Mouse (Mus musculus) hindbrain, embryonic 15.5 days (tissue): Measurements from ENCODE around the gene Cs. TPM values are rescaled to one million over a fixed set of nuclear protein-coding genes. Genes with fewer than 3 reads are reported as not detected.

Experiments
- ATAC-seq: fragments of 200-750 bp; cut with Nextera tagmentation; 2 replicates; pipeline ENCODE4 v1.8.0; 2017; ENCODE audit warnings: low read depth, moderate number of reproducible peaks, moderate TSS enrichment; ENCODE audit not compliant: low FRiP score
- H3K27ac ChIP-seq: fragments of 300-500 bp; sonication (generic); replicated peaks from 2 replicates; pipeline ENCODE4 v1.5.1; 2015; ENCODE audit warnings: mild to moderate bottlenecking, inconsistent platforms
- H3K27me3 ChIP-seq: fragments of 300-500 bp; sonication (generic); 2 replicates; pipeline ENCODE4 v1.6.1; 2015; ENCODE audit warnings: control low read depth, inconsistent platforms
- H3K36me3 ChIP-seq: fragments of 300-500 bp; sonication (generic); 2 replicates; pipeline ENCODE4 v1.6.1; 2015; ENCODE audit warnings: control low read depth, inconsistent platforms
- H3K4me1 ChIP-seq: fragments of 300-500 bp; sonication (generic); replicated peaks from 2 replicates; pipeline ENCODE4 v1.6.1; 2015; ENCODE audit warnings: control low read depth, inconsistent platforms
- H3K4me2 ChIP-seq: fragments of 300-500 bp; sonication (generic); 2 replicates; pipeline ENCODE4 v1.6.1; 2015; ENCODE audit warnings: moderate library complexity, mild to moderate bottlenecking, inconsistent platforms
- H3K4me3 ChIP-seq: fragments of 300-500 bp; sonication (generic); 2 replicates; pipeline ENCODE4 v1.5.1; 2015; ENCODE audit warnings: mild to moderate bottlenecking, inconsistent platforms
- H3K9ac ChIP-seq: fragments of 300-500 bp; sonication (generic); 2 replicates; pipeline ENCODE4 v1.6.1; 2015; ENCODE audit warnings: inconsistent platforms
- H3K9me3 ChIP-seq: fragments of 300-500 bp; sonication (generic); 2 replicates; pipeline ENCODE4 v1.6.1; 2016; ENCODE audit warnings: control low read depth, inconsistent platforms
- WGBS: fragments of 180-500 bp; shearing (Covaris S2); methylation state at CpG from one replicate; pipeline ENCODE4 v1.1.7; 2015; 5-methylcytosine and 5-hydroxymethylcytosine counted together
- polyA plus RNA-seq: library from polyadenylated mRNA; unstranded; fragments of >200 nt; fragmentation: Nextera tagmentation; extraction: Ambion mirVana; gene quantifications from 2 replicates; pipeline ENCODE4 v1.2.1, GENCODE M21; 2015

Cs gene
- polyA plus RNA-seq, 1 experiment from 2014 or later = 278 TPM

DNA sequence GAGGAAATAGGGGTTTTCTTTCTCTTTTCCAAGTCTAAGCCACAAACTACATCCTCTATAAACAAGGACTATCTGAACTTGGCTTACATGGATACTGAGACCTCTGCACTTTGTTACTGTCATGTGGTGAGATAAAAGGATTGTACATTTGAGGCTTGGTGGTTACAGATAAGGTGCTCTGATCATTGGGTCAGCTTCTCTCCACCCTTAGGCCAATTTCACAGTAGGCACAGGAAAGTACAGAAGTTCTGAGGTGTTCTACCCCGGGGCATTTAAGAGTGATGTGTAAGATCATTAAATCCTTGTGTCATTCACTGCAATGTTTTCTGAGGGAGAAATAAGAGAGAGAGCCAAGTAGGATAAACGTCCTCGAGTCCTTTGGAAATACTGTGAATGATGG, 937 bp upstream of the Cs start:
- no peak for ATAC-seq
- H3K4me1 ChIP-seq = peaks cover 31% of the 10 kb centered on the region
- H3K4me2 ChIP-seq = peak overlapping the region; percentile 93
- WGBS = 86% methylated on average over 3 of the region's 3 CpGs
- no peaks in the 10 kb centered on the region for H3K36me3 ChIP-seq
- H3K27ac ChIP-seq = peak overlapping the region; percentile 98; the same call in 1 of the 2 replicates
- H3K4me3 ChIP-seq = peak overlapping the region; percentile 100
- H3K9me3 ChIP-seq = no peaks in the 10 kb centered on the region
- H3K27me3 ChIP-seq = no peaks in the 10 kb centered on the region
- no peak overlapping the region for H3K9ac ChIP-seq

DNA sequence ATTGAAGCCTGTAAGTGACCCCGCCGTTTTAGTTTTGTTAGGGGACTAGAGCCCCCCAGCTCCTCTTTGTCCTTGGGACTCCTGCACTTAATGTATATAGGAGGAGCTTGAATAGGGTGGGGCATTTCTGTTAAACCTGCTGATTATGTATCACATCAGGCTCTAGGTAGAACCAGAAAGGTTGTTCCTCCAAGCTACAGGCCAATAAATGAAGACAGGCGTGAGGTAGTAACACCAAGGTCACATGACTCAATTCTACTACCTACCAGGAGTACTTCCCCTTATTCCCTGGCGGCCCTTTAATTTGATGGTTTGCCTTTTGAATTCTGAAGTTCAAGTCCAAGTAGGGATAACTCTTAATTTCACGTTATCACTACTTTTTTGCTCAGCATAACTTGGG, 881 bp downstream of the Cs start:
- Histone ChIP-seq H3K4me2 (peak overlapping the region; percentile 93), H3K4me3 (peak overlapping the region; percentile 100), H3K9ac (peak overlapping the region; percentile 99), H3K9me3 (no peaks in the 10 kb centered on the region), H3K36me3 (no peaks in the 10 kb centered on the region), H3K27ac (peak overlapping the region; percentile 98), H3K27me3 (no peaks in the 10 kb centered on the region), H3K4me1 (peaks cover 33% of the 10 kb centered on the region)
- no peak for ATAC-seq
- 30% methylated on average over 5 of the region's 5 CpGs for WGBS

DNA sequence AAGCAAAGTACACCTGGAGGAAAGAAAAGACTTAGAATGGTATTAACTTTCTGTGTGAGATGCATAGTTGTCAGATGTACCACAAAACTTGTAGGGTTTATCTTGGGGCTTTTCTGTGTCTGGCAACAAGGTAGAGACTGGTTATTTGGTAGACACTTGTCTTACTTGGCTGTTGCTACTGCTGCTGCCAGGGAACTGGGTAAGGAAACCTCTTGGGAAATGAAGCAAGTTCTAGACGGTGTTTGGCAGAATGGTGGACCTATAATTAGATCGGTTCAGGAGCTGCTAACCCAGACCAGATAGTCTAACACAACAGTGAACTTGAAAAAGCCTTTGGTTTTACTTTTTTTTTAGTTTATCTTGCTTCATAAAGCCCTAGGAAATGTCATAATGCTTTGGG, 1.4 kb downstream of the Cs start:
- H3K27me3 ChIP-seq = no peaks in the 10 kb centered on the region
- no peaks in the 10 kb centered on the region for H3K36me3 ChIP-seq
- peak overlapping the region; percentile 99 for H3K9ac ChIP-seq
- H3K4me1 ChIP-seq = peaks cover 35% of the 10 kb centered on the region
- H3K27ac ChIP-seq = no peak overlapping the region
- peak overlapping the region; percentile 100 for H3K4me3 ChIP-seq
- no peak for ATAC-seq
- no peaks in the 10 kb centered on the region for H3K9me3 ChIP-seq
- peak overlapping the region; percentile 93 for H3K4me2 ChIP-seq
- WGBS = 60% methylated on average over 2 of the region's 2 CpGs

DNA sequence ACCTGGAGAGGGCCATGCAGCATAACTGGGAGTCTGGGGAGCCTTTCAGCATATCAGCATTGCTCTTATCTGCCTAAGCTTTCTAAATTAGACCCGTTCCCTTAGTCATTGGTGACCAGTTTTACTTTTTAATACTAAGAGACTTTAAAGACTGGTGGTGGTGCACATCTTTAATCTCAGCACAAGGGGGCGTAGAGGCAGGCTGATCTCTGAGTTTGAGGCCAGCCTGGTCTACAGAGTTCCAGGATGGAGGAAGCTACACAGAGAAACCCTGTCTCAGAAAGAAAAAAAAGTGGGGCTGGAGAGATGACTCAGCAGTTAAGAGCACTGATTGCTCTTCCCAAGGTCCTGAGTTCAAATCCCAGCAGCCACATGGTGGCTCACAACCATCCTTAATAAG, 2.7 kb downstream of the Cs start:
- no peak for ATAC-seq
- H3K9ac ChIP-seq = no peak overlapping the region
- WGBS = 85% methylated on average over 2 of the region's 2 CpGs

DNA sequence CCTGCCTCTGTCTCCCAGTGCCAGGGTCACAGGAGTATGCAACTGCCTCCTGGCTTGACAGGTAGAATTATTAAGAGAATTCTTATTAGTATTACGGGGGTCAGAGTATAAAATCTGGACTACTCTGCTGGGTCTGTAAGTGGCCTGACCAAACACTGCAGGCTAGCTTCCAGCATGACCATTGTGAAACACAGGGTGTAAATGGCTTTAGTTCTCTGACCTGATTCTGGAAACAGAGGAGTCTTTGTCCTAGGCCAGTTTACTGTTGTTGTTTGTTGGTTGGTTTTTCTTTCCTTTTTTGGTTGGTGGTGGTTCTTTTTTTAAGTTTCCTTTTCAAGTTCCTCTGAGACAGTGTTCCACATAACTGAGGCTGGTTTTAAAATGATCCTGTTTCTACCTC, 5.9 kb downstream of the Cs start:
- H3K27me3 ChIP-seq = no peaks in the 10 kb centered on the region
- no peaks in the 10 kb centered on the region for H3K36me3 ChIP-seq
- H3K9ac ChIP-seq = no peak overlapping the region
- H3K4me2 ChIP-seq = no peak overlapping the region
- no peak overlapping the region for H3K4me3 ChIP-seq
- H3K4me1 ChIP-seq = peaks cover 32% of the 10 kb centered on the region
- no peak for ATAC-seq
- no peaks in the 10 kb centered on the region for H3K9me3 ChIP-seq
- WGBS = 88% methylated on average over 1 of the region's 1 CpGs
- peak overlapping the region; percentile 10; the same call in 1 of the 2 replicates for H3K27ac ChIP-seq

More for the DNA sequence above, 2.7 kb downstream of the Cs start:
- H3K27ac ChIP-seq = no peak overlapping the region
- no peaks in the 10 kb centered on the region for H3K36me3 ChIP-seq
- no peak overlapping the region for H3K4me2 ChIP-seq
- no peaks in the 10 kb centered on the region for H3K9me3 ChIP-seq
- H3K4me1 ChIP-seq = peaks cover 43% of the 10 kb centered on the region
- H3K4me3 ChIP-seq = no peak overlapping the region
- H3K27me3 ChIP-seq = no peaks in the 10 kb centered on the region

DNA sequence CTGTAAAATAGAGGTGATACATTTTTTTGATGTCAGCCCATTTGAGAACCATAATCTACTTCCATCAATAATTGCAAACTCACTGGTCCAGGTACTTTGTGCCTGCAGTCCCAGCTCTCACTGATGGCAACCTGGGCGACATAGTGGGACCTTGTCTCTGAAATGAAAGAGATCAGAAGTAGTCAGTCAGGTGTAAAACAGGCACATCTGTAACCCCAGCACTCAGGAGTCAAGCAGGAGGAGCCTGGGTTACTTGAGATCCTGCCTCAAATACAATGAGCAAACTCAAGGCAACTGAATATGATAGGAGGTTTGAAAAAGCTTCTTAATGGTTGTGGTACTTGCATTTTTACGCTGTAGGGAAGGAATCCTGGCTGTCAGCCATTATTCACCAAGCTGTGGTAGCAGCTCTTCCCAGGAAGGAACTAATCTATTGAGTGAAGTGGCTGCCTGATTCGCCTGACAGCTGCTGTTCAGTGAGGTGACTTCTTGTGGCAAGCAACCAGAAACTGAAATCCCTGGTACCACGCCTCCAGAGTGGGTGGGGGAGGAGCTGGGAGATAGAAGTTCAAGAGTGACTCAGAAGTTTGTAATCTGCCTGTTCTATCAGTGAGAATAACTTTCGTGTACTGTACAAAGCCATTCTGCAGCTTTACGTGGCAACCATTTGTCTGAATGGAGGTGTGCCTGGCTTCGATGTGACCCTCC, 7.2 kb downstream of the Cs start:
- Histone ChIP-seq H3K36me3 (no peaks in the 10 kb centered on the region), H3K27me3 (no peaks in the 10 kb centered on the region), H3K9ac (no peak overlapping the region), H3K4me1 (peaks cover 19% of the 10 kb centered on the region), H3K4me3 (no peak overlapping the region), H3K27ac (peak overlapping the region; percentile 47), H3K9me3 (no peaks in the 10 kb centered on the region), H3K4me2 (no peak overlapping the region)
- peak; percentile 29; the same call in 1 of the 2 replicates for ATAC-seq
- WGBS = 57% methylated on average over 7 of the region's 7 CpGs

DNA sequence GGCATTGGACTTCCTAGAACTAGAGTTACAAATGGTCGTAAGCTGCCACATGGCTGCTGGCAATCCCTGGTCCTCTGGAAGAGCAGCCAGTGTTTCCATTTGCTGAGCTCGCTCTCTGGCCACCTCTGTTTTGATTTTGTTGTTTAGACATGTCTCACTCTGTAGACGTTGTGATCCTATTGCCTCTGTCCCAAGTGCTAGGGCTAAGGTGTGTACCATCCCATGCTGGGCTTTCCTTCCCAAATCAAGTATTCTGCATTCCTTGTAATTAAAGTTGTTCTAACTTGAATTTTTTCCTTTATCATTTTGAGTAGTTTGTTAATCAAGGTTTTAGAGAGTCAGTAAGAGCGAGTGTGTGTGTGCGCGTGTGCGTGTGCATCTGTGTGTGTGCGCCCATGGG, 10.0 kb downstream of the Cs start:
- ATAC-seq = no peak
- Histone ChIP-seq H3K27me3 (no peaks in the 10 kb centered on the region), H3K4me2 (no peak overlapping the region), H3K4me3 (no peak overlapping the region), H3K9ac (no peak overlapping the region), H3K9me3 (no peaks in the 10 kb centered on the region), H3K27ac (no peak overlapping the region), H3K4me1 (peaks cover 12% of the 10 kb centered on the region; the same call in 1 of the 2 replicates), H3K36me3 (peaks cover 27% of the 10 kb centered on the region)
- 94% methylated on average over 8 of the region's 8 CpGs for WGBS

DNA sequence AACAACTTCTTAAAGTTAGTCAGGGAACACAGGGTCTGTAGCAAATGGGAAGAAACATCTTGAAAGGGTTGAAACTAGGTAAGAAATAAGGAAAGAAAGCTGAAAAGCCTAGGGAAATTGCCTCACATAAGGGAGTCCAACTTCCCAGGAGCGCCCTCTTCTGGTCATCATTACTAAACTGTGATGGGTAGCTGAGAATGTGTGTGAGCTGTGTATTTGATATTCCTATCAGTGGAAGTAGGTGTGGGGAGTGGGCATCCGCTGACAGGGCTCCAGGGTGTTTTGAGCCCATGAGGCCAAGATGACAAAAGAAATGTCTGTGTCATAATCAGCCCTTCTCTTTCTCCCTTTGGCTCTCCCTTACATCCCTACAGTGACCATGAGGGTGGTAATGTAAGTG, 21.3 kb downstream of the Cs start:
- no peak overlapping the region for H3K27ac ChIP-seq
- H3K4me2 ChIP-seq = no peak overlapping the region
- peaks cover 87% of the 10 kb centered on the region for H3K36me3 ChIP-seq
- no peak; the same call in 1 of the 2 replicates for ATAC-seq
- WGBS = 56% methylated on average over 2 of the region's 2 CpGs
- H3K27me3 ChIP-seq = no peaks in the 10 kb centered on the region
- no peaks in the 10 kb centered on the region for H3K9me3 ChIP-seq
- H3K9ac ChIP-seq = no peak overlapping the region
- no peak overlapping the region for H3K4me3 ChIP-seq
- no peaks in the 10 kb centered on the region for H3K4me1 ChIP-seq

DNA sequence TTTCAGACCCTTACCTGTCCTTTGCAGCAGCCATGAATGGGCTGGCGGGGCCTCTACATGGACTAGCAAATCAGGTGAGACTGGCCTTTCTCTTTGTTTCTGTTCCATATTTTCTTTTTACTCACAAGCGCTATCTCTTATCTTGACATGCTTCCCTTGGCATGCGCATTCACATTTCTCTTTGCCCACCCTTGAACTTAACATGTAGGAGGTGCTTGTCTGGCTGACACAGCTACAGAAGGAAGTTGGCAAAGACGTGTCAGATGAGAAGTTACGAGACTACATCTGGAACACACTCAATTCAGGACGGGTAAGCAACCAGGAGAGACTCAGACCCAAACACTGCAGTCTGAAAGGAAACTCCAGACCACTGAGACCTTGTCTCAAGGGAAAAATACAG, 21.7 kb downstream of the Cs start:
- Histone ChIP-seq H3K4me2 (no peak overlapping the region), H3K27ac (no peak overlapping the region), H3K4me3 (no peak overlapping the region), H3K27me3 (no peaks in the 10 kb centered on the region), H3K4me1 (no peaks in the 10 kb centered on the region), H3K36me3 (peaks cover 83% of the 10 kb centered on the region), H3K9me3 (no peaks in the 10 kb centered on the region), H3K9ac (no peak overlapping the region)
- ATAC-seq = no peak
- 97% methylated on average over 6 of the region's 6 CpGs for WGBS

DNA sequence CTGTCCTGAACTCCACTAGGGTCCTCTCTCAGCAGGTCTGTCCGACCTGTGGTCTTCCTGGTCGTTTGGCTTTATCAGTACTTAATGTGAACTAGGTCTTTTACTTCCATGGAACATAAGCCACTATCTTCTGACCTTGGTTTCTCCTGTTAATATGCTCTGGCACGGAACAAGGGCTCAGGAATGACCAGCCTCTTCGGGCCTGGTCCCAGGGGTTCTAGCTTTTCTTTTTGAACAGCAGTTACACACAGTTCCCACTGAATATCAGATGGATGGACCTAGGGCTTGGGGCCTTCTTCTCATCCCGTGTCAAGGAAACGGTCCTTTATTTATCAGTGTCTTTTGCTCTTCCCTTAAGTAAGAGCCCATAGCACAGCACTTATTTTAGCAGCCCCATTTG, 24.3 kb downstream of the Cs start:
- 93% methylated on average over 6 of the region's 6 CpGs for WGBS
- no peak overlapping the region for H3K4me3 ChIP-seq
- no peaks in the 10 kb centered on the region for H3K27me3 ChIP-seq
- no peaks in the 10 kb centered on the region for H3K4me1 ChIP-seq
- H3K9me3 ChIP-seq = no peaks in the 10 kb centered on the region
- H3K27ac ChIP-seq = no peak overlapping the region
- no peak for ATAC-seq
- peaks cover 71% of the 10 kb centered on the region for H3K36me3 ChIP-seq
- no peak overlapping the region for H3K9ac ChIP-seq
- no peak overlapping the region for H3K4me2 ChIP-seq

DNA sequence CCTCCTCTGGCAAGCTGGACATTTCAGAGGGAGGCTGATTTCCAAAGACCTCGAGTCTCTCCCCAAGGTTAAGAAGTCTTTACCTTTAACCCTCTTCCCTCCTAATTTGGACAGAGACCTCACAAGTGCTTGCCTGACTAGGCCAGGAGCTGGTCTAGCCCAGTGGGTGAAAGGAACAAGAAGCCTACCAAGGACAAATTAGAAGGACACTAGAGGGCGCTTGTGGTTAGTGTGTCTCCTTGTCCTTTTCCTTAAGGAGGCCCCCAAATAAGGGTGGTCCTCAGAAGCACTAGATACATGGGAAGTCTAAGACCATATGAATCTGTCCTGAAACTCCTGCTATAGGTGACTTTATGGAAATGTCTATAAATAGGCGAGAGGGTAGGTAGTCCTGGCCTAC, 25.0 kb downstream of the Cs start:
- no peak overlapping the region for H3K4me2 ChIP-seq
- no peak overlapping the region for H3K4me3 ChIP-seq
- H3K4me1 ChIP-seq = peaks cover 6% of the 10 kb centered on the region
- no peaks in the 10 kb centered on the region for H3K9me3 ChIP-seq
- WGBS = 43% methylated on average over 3 of the region's 3 CpGs
- H3K9ac ChIP-seq = no peak overlapping the region
- H3K27ac ChIP-seq = no peak overlapping the region
- ATAC-seq = peak; percentile 33; the same call in 1 of the 2 replicates
- peaks cover 66% of the 10 kb centered on the region for H3K36me3 ChIP-seq
- no peaks in the 10 kb centered on the region for H3K27me3 ChIP-seq

DNA sequence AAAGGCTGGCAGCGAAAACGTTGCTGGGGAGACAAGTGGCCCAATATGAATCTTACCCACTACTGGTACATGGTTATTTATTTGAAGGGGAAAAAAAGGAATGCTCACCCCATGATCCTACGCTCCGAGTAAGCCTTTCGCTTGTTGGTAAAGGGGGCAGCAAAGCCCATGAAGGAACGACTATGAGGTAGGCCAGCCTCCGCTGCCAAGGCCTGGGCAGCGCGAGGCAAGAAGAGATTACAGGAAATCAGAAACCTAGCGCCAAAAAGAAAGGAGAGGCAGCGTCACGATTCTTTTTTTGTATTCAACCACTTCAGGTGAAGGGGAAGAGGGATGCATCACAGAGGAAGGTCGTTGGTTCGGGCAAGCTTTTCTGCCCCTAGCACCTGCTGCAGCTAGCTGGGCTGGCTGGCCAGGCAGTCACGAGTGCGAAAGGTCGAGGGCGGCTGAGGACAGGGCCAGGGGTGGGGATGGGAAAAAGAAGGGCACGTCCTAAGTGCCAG, 30.4 kb downstream of the Cs start:
- Histone ChIP-seq H3K9me3 (no peaks in the 10 kb centered on the region), H3K4me1 (peaks cover 19% of the 10 kb centered on the region), H3K27ac (peak overlapping the region; percentile 97), H3K9ac (peak overlapping the region; percentile 65), H3K27me3 (no peaks in the 10 kb centered on the region), H3K4me3 (peak overlapping the region; percentile 89), H3K4me2 (peak overlapping the region; percentile 92), H3K36me3 (peaks cover 15% of the 10 kb centered on the region)
- WGBS = 13% methylated on average over 19 of the region's 19 CpGs
- no peak for ATAC-seq
